Mouse (Mus musculus): ENCODE data around the gene Arpc1b. TPM values are rescaled to one million over a fixed set of nuclear protein-coding genes. Genes with fewer than 3 reads are reported as not detected.

Arpc1b gene
- polyA plus RNA-seq, 1 experiment = 318 TPM

DNA sequence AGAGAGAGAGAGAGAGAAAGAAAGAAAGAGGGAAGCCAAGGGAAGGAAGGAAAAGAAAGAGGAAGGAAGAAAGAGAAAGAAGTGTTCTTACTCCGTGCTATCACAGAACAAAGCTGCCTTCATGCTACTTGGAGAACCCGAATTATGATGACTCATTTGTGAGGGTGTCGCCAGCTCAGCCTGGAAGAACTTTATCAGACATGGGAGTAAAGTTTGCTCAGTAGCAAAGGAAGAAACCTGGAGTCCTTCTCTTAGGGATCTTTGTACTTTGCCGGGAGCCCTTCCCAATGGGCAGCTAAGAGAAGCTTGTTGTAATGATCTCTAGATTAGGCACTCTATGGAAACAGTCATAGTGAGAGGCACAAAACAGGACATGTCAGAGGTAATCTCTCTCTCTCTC lies 11.3 kb upstream of the Arpc1b start:
- Histone ChIP-seq H3K4me1 (ENCODE audit: control insufficient read depth, insufficient read depth, low read length) (no peaks in the 10 kb centered on the region), H3K27ac (ENCODE audit: control insufficient read depth, insufficient read depth, low read depth, low read length, poor library complexity) (no peak overlapping the region), H3K4me3 (replicated peaks; ENCODE audit: control insufficient read depth, low read depth, low read length) (no peak overlapping the region)
- 39% methylated on average over 4 of the region's 4 CpGs for WGBS
- TF ChIP-seq CTCF (IDR thresholded peaks at IDR 0.05; ENCODE audit: control insufficient read depth, insufficient read depth, low read length) = no peak
- TF ChIP-seq POLR2A (IDR thresholded peaks at IDR 0.05; ENCODE audit: borderline replicate concordance, control insufficient read depth, low read depth, low read length) = no peak

DNA sequence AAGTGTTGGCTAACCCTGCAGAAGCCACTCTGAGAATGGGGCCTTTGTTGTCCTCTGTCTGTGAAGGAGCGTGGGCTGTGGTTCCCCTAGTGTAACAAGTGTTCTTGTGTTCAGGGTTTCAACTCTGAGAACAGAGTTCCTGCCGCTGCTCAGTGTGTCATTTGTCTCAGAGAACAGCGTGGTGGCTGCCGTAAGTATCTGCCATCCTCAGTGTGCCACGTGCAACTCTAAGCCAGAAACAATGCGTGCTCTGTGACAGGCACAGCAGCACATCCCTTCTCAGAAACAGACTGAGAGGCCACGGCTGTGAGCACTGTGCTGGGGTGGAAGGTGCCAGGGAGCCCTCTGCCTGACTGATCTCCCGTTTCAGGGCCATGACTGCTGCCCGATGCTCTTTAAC lies 9.7 kb upstream of the Arpc1b start:
- TF ChIP-seq POLR2A (IDR thresholded peaks at IDR 0.05; ENCODE audit: borderline replicate concordance, control insufficient read depth, low read depth, low read length) (no peak), CTCF (IDR thresholded peaks at IDR 0.05; ENCODE audit: control insufficient read depth, insufficient read depth, low read length) (no peak)
- Histone ChIP-seq H3K4me1 (ENCODE audit: control insufficient read depth, insufficient read depth, low read length) (no peaks in the 10 kb centered on the region), H3K27ac (ENCODE audit: control insufficient read depth, insufficient read depth, low read depth, low read length, poor library complexity) (no peak overlapping the region), H3K4me3 (replicated peaks; ENCODE audit: control insufficient read depth, low read depth, low read length) (no peak overlapping the region)
- WGBS = 95% methylated on average over 9 of the region's 9 CpGs

DNA sequence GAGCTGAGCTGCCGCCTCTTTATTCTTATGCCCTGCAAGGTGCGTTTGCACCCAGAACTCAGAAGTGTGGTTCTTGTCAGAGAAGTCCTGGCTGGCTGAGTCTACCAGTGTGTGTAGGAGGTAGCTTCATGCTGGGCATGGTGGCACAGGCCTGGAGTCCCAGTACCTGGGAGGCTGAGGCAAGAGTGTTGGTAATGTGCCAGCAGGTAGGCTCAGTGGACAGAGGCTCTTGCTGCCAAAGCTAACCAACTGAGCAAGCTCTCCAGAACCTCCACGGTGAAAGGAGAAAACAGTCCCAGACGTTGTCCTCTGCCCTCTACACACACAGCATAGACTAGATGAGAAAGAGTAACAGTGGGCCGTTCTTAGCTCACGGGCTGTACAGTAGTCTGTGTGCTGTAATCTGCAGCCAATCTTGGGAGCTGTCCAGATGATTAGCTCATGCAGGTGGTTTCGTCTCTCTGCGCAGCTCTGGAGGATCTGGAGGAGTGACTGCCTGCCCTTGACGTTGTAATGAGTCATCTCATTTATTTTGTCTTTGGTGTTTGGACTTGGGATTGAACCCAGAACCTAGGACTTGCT lies 8.2 kb upstream of the Arpc1b start:
- Histone ChIP-seq H3K4me3 (replicated peaks; ENCODE audit: control insufficient read depth, low read depth, low read length) (no peak overlapping the region), H3K27ac (ENCODE audit: control insufficient read depth, insufficient read depth, low read depth, low read length, poor library complexity) (no peak overlapping the region), H3K4me1 (ENCODE audit: control insufficient read depth, insufficient read depth, low read length) (no peaks in the 10 kb centered on the region)
- WGBS = 84% methylated on average over 9 of the region's 9 CpGs
- no peak for TF ChIP-seq CTCF (IDR thresholded peaks at IDR 0.05; ENCODE audit: control insufficient read depth, insufficient read depth, low read length)
- TF ChIP-seq POLR2A (IDR thresholded peaks at IDR 0.05; ENCODE audit: borderline replicate concordance, control insufficient read depth, low read depth, low read length) = no peak

DNA sequence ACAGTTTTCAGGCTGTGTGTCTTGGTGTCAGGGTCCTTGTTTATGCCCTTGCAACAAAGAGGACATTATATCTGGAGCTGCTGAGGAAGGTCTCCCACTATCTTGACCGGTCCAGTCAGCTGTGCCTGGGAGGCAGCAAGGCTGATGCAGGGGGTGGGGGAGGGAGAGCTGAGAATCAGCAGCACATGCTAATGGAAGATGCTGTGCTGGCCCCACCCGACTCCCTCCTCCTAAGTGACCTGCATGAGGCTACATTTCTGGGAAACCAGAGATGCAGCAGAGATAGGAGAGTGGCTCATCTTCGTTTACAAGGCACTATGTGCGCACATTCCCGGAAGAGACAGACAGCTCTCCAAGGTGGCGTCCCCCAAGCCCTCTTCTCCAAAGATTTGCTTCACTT lies 3.6 kb upstream of the Arpc1b start:
- TF ChIP-seq POLR2A (IDR thresholded peaks at IDR 0.05; ENCODE audit: borderline replicate concordance, control insufficient read depth, low read depth, low read length) (no peak), CTCF (IDR thresholded peaks at IDR 0.05; ENCODE audit: control insufficient read depth, insufficient read depth, low read length) (no peak)

DNA sequence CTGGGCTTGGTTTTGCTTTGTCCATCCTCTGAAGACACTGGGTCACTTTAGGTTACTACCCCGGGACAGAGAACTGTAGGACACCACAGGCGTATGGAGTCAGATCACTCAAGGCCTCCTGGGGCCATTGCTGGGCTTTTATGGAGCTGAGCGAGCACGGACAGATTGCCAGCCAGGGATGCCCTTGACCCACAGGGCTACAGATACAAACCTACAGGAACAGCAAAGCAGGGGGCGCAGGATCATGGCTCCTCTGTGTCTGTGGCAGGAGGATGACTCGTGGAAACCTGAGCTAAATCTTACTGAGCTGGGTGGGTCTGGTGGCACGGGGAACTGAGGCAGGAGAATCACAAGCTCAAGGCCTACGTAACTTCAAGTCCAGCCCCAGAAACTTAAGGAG lies 1.4 kb upstream of the Arpc1b start:
- Histone ChIP-seq H3K4me1 (ENCODE audit: control insufficient read depth, insufficient read depth, low read length) (no peaks in the 10 kb centered on the region; the same call in 1 of the 2 replicates), H3K27ac (ENCODE audit: control insufficient read depth, insufficient read depth, low read depth, low read length, poor library complexity) (no peak overlapping the region), H3K4me3 (replicated peaks; ENCODE audit: control insufficient read depth, low read depth, low read length) (no peak overlapping the region)
- WGBS = 77% methylated on average over 8 of the region's 8 CpGs
- TF ChIP-seq POLR2A (IDR thresholded peaks at IDR 0.05; ENCODE audit: borderline replicate concordance, control insufficient read depth, low read depth, low read length) = no peak
- TF ChIP-seq CTCF (IDR thresholded peaks at IDR 0.05; ENCODE audit: control insufficient read depth, insufficient read depth, low read length) = no peak

More for the DNA sequence above, 3.6 kb upstream of the Arpc1b start:
- WGBS = 85% methylated on average over 6 of the region's 6 CpGs
- Histone ChIP-seq H3K4me1 (ENCODE audit: control insufficient read depth, insufficient read depth, low read length) (no peaks in the 10 kb centered on the region), H3K4me3 (replicated peaks; ENCODE audit: control insufficient read depth, low read depth, low read length) (no peak overlapping the region), H3K27ac (ENCODE audit: control insufficient read depth, insufficient read depth, low read depth, low read length, poor library complexity) (no peak overlapping the region)

DNA sequence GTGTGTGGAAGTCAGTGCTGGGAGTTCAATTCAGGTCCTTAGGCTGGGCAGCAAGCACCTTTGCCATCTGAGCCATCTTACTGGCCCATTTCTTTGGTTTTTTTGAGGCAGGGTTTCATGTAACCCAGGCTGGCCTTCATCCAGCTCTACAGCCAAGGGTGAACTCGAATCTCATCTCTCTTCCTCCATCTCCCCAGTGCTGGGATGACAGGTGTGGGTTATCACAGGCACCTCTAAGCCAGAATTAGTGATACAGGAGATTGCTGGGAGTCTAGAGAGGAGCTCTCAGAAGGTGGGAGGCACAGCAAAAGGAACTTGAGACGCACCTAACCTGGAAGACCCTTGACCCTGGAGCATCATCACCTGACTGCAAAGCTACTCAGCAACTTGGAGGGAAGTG lies 599 bp upstream of the Arpc1b start:
- H3K27ac ChIP-seq (ENCODE audit: control insufficient read depth, insufficient read depth, low read depth, low read length, poor library complexity) = peak overlapping the region; percentile 39
- 5% methylated on average over 2 of the region's 2 CpGs for WGBS
- no peaks in the 10 kb centered on the region; the same call in 1 of the 2 replicates for H3K4me1 ChIP-seq (ENCODE audit: control insufficient read depth, insufficient read depth, low read length)
- peak overlapping the region; percentile 99 for H3K4me3 ChIP-seq (replicated peaks; ENCODE audit: control insufficient read depth, low read depth, low read length)
- no peak for TF ChIP-seq POLR2A (IDR thresholded peaks at IDR 0.05; ENCODE audit: borderline replicate concordance, control insufficient read depth, low read depth, low read length)
- no peak for TF ChIP-seq CTCF (IDR thresholded peaks at IDR 0.05; ENCODE audit: control insufficient read depth, insufficient read depth, low read length)

DNA sequence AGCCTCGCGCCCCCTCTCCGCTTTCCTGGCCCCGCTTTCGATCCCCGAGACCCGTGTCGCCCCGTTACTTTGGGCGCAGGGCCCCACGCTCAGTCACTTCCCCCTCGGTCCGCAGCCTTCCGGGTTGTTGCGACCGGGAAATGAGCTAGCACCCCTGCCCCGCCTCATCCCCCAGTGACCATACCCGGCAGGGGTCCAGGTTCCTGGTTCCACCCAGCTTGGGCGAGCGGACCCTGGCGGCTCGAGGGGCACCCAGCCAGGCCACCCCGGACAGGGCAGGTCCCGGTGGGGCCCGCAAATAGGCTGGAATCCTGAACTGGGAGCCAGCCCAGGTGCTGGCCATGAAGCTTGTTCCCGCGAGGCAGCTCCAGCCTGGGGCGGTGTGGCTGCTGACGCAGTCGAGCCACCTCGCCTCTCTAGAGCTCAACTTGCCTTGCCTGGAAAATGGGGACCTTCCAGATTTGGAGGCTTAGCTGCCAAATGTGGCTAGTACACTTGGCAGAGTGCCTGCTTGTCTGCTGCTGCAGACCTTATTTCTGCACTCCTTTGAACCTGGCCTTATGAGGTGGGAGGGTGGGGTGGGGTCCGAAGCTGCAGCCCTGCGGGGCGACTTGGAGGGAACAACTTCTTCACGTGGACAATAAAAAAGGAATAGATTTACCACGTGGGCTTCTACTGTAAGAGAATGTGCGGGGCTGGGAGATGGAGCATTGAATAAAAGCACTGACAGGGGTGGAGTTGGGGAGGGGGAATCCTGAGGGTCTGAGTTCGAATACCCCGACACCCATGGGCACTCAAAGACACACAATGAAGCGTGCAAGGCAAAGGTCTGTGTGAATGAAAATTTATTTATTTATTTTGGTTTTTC lies 825 bp downstream of the Arpc1b start:
- Histone ChIP-seq H3K4me1 (ENCODE audit: control insufficient read depth, insufficient read depth, low read length) (no peaks in the 10 kb centered on the region; the same call in 1 of the 2 replicates), H3K4me3 (replicated peaks; ENCODE audit: control insufficient read depth, low read depth, low read length) (peak overlapping the region; percentile 99), H3K27ac (ENCODE audit: control insufficient read depth, insufficient read depth, low read depth, low read length, poor library complexity) (peak overlapping the region; percentile 99)
- WGBS = 2% methylated on average over 40 of the region's 40 CpGs
- no peak for TF ChIP-seq CTCF (IDR thresholded peaks at IDR 0.05; ENCODE audit: control insufficient read depth, insufficient read depth, low read length)
- peak; percentile 67; the same call in 1 of the 2 replicates for TF ChIP-seq POLR2A (IDR thresholded peaks at IDR 0.05; ENCODE audit: borderline replicate concordance, control insufficient read depth, low read depth, low read length)

DNA sequence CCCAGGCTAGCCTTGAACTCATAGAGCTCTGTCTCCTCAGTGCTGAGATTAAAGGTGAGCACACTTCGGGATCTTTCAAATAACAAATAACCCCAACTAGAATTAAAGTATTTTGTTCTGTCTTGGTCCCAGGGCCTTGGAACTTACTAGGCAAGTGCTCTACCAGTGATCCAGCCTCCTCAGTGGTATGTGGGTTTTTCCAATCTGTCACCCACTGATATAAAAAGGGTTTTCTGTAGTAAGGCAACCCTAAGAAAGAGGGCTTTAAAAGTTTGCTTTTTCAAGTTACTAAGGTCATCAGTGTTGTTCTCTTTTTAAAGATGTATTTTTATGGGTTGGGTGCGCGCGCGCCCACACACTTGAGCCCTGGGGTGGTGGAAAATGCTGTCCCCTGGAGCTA lies 1.7 kb downstream of the Arpc1b start:
- no peaks in the 10 kb centered on the region; the same call in 1 of the 2 replicates for H3K4me1 ChIP-seq (ENCODE audit: control insufficient read depth, insufficient read depth, low read length)
- H3K27ac ChIP-seq (ENCODE audit: control insufficient read depth, insufficient read depth, low read depth, low read length, poor library complexity) = peak overlapping the region; percentile 99
- H3K4me3 ChIP-seq (replicated peaks; ENCODE audit: control insufficient read depth, low read depth, low read length) = peak overlapping the region; percentile 59
- WGBS = 51% methylated on average over 5 of the region's 5 CpGs
- no peak for TF ChIP-seq POLR2A (IDR thresholded peaks at IDR 0.05; ENCODE audit: borderline replicate concordance, control insufficient read depth, low read depth, low read length)
